Mouse (Mus musculus) hindbrain, embryonic 16.5 days (tissue): ENCODE data around the gene Fer. TPM values are rescaled to one million over a fixed set of nuclear protein-coding genes. Genes with fewer than 3 reads are reported as not detected.

Experiments used
- ATAC-seq: fragments of 200-750 bp; cut with Nextera tagmentation; 2 replicates; pipeline ENCODE4 v1.8.0; 2017; ENCODE audit warnings: moderate TSS enrichment, moderate library complexity
- H3K27ac ChIP-seq: fragments of 300-500 bp; sonication (generic); 2 replicates; pipeline ENCODE4 v1.5.1; 2014; ENCODE audit warnings: low read depth, mild to moderate bottlenecking, control low read depth, low read length, moderate library complexity
- H3K27me3 ChIP-seq: fragments of 300-500 bp; sonication (generic); replicated peaks from 2 replicates; pipeline ENCODE4 v1.6.1; 2014; ENCODE audit warnings: low read length; ENCODE audit not compliant: control insufficient read depth, insufficient read depth
- H3K36me3 ChIP-seq: fragments of 300-500 bp; sonication (generic); 2 replicates; pipeline ENCODE4 v1.6.1; 2014; ENCODE audit warnings: mild to moderate bottlenecking, low read length, moderate library complexity, mixed read lengths; ENCODE audit not compliant: control insufficient read depth, insufficient read depth
- H3K4me1 ChIP-seq: fragments of 300-500 bp; sonication (generic); 2 replicates; pipeline ENCODE4 v1.6.1; 2014; ENCODE audit warnings: low read depth, low read length; ENCODE audit not compliant: control insufficient read depth, insufficient read depth
- H3K4me2 ChIP-seq: fragments of 300-500 bp; sonication (generic); 2 replicates; pipeline ENCODE4 v1.6.1; 2014; ENCODE audit warnings: mild to moderate bottlenecking, low read length, control low read depth, moderate library complexity
- H3K4me3 ChIP-seq: fragments of 300-500 bp; sonication (generic); 2 replicates; pipeline ENCODE4 v1.5.1; 2014; ENCODE audit warnings: mild to moderate bottlenecking, low read length, control low read depth, moderate library complexity
- H3K9ac ChIP-seq: fragments of 300-500 bp; sonication (generic); 2 replicates; pipeline ENCODE4 v1.6.1; 2014; ENCODE audit warnings: low read depth, mild to moderate bottlenecking, control low read depth, low read length, moderate library complexity
- H3K9me3 ChIP-seq: fragments of 300-500 bp; sonication (generic); 2 replicates; pipeline ENCODE4 v1.6.1; 2014; ENCODE audit warnings: mild to moderate bottlenecking, low read length, moderate library complexity; ENCODE audit not compliant: control insufficient read depth
- WGBS: fragments of 180-500 bp; shearing (Covaris S2); extraction: QIAGEN DNeasy Blood & Tissue Kit; methylation state at CpG from one replicate; pipeline ENCODE4 v1.1.7; 2014; 5-methylcytosine and 5-hydroxymethylcytosine counted together
- polyA plus RNA-seq: library from polyadenylated mRNA; unstranded; fragments of >200 nt; fragmentation: Nextera tagmentation; extraction: Ambion mirVana; gene quantifications from 2 replicates; pipeline ENCODE4 v1.2.1, GENCODE M21; 2015

Gene Fer
- polyA plus RNA-seq, 1 experiment from 2014 or later = 33.4 TPM

DNA sequence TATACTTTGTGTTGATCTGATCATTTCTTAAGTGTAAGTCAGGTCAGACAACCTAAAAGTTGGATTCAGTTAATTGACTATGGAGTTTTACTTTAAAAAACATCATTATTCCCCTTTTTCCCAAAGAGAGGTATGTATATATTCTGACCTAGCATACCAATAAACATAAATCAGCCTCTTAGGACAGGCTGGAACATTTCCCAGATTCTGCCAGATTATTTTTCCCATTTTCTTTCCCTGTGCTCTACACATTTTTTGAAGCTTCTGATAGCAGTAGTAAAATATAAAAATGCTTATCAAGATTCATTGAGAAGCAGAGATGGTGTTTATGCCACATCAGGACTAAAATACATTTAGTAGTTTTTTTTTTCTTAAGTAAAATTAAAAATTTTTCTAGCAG lies 27.7 kb downstream of the Fer start:
- Histone ChIP-seq H3K4me1 (no peaks in the 10 kb centered on the region), H3K27me3 (no peaks in the 10 kb centered on the region), H3K27ac (no peak overlapping the region), H3K4me3 (no peak overlapping the region), H3K36me3 (no peaks in the 10 kb centered on the region), H3K4me2 (no peak overlapping the region), H3K9ac (no peak overlapping the region), H3K9me3 (no peaks in the 10 kb centered on the region)
- no peak for ATAC-seq

GRCm38 (mm10) chr17:63895829-63896228 lies 33.0 kb downstream of the Fer start:
- Histone ChIP-seq H3K4me2 (no peak overlapping the region), H3K27ac (no peak overlapping the region), H3K27me3 (no peaks in the 10 kb centered on the region), H3K9ac (no peak overlapping the region), H3K4me1 (no peaks in the 10 kb centered on the region), H3K4me3 (no peak overlapping the region), H3K9me3 (no peaks in the 10 kb centered on the region), H3K36me3 (no peaks in the 10 kb centered on the region)
- no peak for ATAC-seq
- WGBS = 84% methylated on average over 3 of the region's 3 CpGs

GRCm38 (mm10) chr17:63897050-63897449 lies 34.2 kb downstream of the Fer start:
- H3K9me3 ChIP-seq = no peaks in the 10 kb centered on the region
- no peaks in the 10 kb centered on the region for H3K27me3 ChIP-seq
- H3K36me3 ChIP-seq = no peaks in the 10 kb centered on the region
- H3K9ac ChIP-seq = no peak overlapping the region
- no peak overlapping the region for H3K27ac ChIP-seq
- no peak overlapping the region for H3K4me3 ChIP-seq
- 78% methylated on average over 7 of the region's 7 CpGs for WGBS
- H3K4me2 ChIP-seq = no peak overlapping the region
- H3K4me1 ChIP-seq = no peaks in the 10 kb centered on the region
- no peak for ATAC-seq

- no peak overlapping the region for H3K9ac ChIP-seq
- 95% methylated on average over 4 of the region's 4 CpGs for WGBS
- H3K27me3 ChIP-seq = no peaks in the 10 kb centered on the region
- peaks cover 2% of the 10 kb centered on the region; the same call in 1 of the 2 replicates for H3K36me3 ChIP-seq
- no peak overlapping the region for H3K4me2 ChIP-seq
- no peak overlapping the region for H3K4me3 ChIP-seq
- no peaks in the 10 kb centered on the region for H3K9me3 ChIP-seq
- H3K4me1 ChIP-seq = no peaks in the 10 kb centered on the region
- no peak for ATAC-seq
- H3K27ac ChIP-seq = no peak overlapping the region
Observed at GRCm38 (mm10) chr17:63909297-63909696, 46.4 kb downstream of the Fer start.

DNA sequence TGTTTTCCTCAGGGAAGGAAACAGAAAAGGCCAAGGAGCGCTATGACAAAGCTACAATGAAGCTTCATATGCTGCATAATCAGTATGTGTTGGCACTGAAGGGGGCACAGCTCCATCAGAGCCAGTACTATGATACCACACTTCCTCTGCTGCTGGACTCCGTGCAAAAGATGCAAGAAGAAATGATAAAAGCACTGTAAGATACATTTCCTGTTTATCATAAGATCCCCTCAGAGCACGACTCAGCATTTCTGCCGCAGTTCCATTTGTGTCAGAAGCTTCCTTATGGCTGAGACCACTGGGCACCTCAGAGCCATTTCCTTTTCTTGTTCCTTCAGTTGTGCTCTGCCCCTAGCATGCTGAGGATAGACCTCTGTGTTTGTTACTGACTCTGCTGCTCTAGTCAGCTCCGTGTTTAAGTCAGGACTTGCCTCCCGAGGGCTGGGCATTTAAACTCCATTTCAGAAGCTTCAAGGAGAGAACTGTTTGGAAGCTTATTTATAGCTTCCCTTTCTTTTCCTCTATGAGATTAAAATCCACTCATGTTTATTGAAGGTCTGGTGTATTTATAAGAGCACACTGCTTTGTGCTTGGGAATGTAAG lies 58.8 kb downstream of the Fer start:
- no peaks in the 10 kb centered on the region for H3K4me1 ChIP-seq
- H3K9ac ChIP-seq = no peak overlapping the region
- no peaks in the 10 kb centered on the region for H3K9me3 ChIP-seq
- 77% methylated on average over 6 of the region's 6 CpGs for WGBS
- no peaks in the 10 kb centered on the region for H3K36me3 ChIP-seq
- H3K27ac ChIP-seq = no peak overlapping the region
- H3K4me3 ChIP-seq = no peak overlapping the region
- no peak overlapping the region for H3K4me2 ChIP-seq
- ATAC-seq = no peak
- no peaks in the 10 kb centered on the region for H3K27me3 ChIP-seq

DNA sequence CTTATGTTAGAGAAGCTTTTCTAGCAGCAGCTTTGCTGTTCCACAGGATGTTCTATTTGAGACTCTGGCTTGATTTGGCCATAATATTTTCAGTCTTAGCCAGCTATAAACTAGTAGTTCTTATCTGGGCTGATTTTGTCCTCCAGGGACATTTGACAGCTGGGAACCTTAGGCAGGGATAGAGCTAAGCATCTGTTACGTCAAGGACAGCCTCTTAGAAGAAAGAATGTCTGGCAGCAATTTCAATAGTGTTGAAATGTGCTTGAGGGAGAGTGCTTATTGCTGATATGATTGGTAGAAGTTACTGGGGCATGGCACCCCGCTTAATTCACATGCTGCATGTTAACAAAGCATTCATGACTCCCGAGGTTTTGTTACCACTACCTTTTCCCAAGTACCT lies 62.7 kb downstream of the Fer start:
- no peak overlapping the region for H3K4me3 ChIP-seq
- H3K4me1 ChIP-seq = no peaks in the 10 kb centered on the region
- 76% methylated on average over 3 of the region's 3 CpGs for WGBS
- no peak overlapping the region for H3K9ac ChIP-seq
- H3K9me3 ChIP-seq = no peaks in the 10 kb centered on the region
- no peaks in the 10 kb centered on the region for H3K27me3 ChIP-seq
- no peak overlapping the region for H3K27ac ChIP-seq
- no peaks in the 10 kb centered on the region for H3K36me3 ChIP-seq
- ATAC-seq = no peak
- no peak overlapping the region for H3K4me2 ChIP-seq

- no peaks in the 10 kb centered on the region for H3K9me3 ChIP-seq
- H3K4me3 ChIP-seq = no peak overlapping the region
- ATAC-seq = no peak
- no peak overlapping the region for H3K9ac ChIP-seq
- H3K4me1 ChIP-seq = no peaks in the 10 kb centered on the region
- no peak overlapping the region for H3K4me2 ChIP-seq
- peaks cover 4% of the 10 kb centered on the region; the same call in 1 of the 2 replicates for H3K36me3 ChIP-seq
- no peak overlapping the region for H3K27ac ChIP-seq
- H3K27me3 ChIP-seq = no peaks in the 10 kb centered on the region
- 77% methylated on average over 4 of the region's 4 CpGs for WGBS
Observed at GRCm38 (mm10) chr17:63930634-63931033, 67.8 kb downstream of the Fer start.

DNA sequence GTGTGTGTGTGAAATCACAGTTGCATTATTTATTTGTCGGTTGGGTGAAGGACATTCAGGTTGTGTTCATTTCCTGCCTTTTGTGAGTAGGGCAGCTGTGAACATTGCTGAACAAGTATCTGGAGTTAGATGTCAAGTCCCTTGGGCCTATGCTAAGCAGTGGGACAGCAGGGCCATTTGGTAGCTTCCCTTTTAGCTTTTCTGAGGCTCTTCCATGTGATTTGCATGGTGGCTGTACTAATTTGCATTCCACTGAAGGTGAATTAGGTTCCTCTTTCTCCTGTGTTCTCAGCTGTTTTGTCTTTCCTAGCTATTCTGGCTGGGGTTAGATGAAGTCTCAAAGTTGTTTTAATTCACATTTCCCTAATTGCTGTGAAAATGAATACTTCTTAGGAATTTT lies 68.7 kb downstream of the Fer start:
- 75% methylated on average over 1 of the region's 1 CpGs for WGBS

GRCm38 (mm10) chr17:63935408-63935807 lies 72.5 kb downstream of the Fer start:
- H3K9ac ChIP-seq = no peak overlapping the region
- no peaks in the 10 kb centered on the region for H3K4me1 ChIP-seq
- no peak overlapping the region for H3K4me3 ChIP-seq
- H3K9me3 ChIP-seq = no peaks in the 10 kb centered on the region
- no peak overlapping the region for H3K27ac ChIP-seq
- WGBS = 98% methylated on average over 2 of the region's 2 CpGs
- ATAC-seq = no peak
- H3K27me3 ChIP-seq = no peaks in the 10 kb centered on the region
- H3K4me2 ChIP-seq = no peak overlapping the region
- peaks cover 4% of the 10 kb centered on the region; the same call in 1 of the 2 replicates for H3K36me3 ChIP-seq

More for the DNA sequence above, 68.7 kb downstream of the Fer start:
- Histone ChIP-seq H3K36me3 (peaks cover 4% of the 10 kb centered on the region; the same call in 1 of the 2 replicates), H3K4me1 (no peaks in the 10 kb centered on the region), H3K4me3 (no peak overlapping the region), H3K27me3 (no peaks in the 10 kb centered on the region), H3K9me3 (no peaks in the 10 kb centered on the region), H3K27ac (no peak overlapping the region), H3K9ac (no peak overlapping the region), H3K4me2 (no peak overlapping the region)
- no peak for ATAC-seq

DNA sequence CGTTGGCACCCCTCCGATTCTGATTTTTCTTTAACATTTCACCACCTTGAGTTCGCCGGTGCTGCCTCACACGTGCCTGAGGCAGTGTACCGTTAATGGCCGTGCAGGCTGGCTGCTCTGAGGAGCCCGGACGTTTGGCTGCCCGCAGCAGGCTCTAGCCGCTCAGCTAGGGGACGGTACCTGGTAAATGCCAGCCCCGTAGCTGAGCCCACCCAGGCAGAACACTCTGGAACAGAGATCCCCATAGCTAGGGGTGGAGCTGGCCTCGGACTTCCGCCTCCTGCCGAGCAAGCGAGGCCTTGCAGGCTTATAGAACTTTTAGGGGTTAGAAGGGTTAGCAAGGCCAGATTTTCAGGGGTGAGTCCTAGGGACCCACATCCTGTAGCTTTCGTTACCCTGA lies 75.0 kb downstream of the Fer start:
- no peaks in the 10 kb centered on the region for H3K9me3 ChIP-seq
- no peaks in the 10 kb centered on the region for H3K27me3 ChIP-seq
- H3K4me2 ChIP-seq = no peak overlapping the region
- no peak overlapping the region for H3K9ac ChIP-seq
- H3K4me3 ChIP-seq = no peak overlapping the region
- no peak overlapping the region for H3K27ac ChIP-seq
- H3K4me1 ChIP-seq = no peaks in the 10 kb centered on the region
- 59% methylated on average over 18 of the region's 18 CpGs for WGBS
- H3K36me3 ChIP-seq = peaks cover 4% of the 10 kb centered on the region; the same call in 1 of the 2 replicates
- no peak for ATAC-seq
